Mouse (Mus musculus) MEL (cell line): Measurements from ENCODE around the gene Gm3685. TPM values are rescaled to one million over a fixed set of nuclear protein-coding genes. Genes with fewer than 3 reads are reported as not detected.
"Not testable (repeated sequence)": the region's sequence is repeated elsewhere in the genome, so short reads cannot be mapped to it uniquely, and the experiment has no call there.

ENCODE experiments used
- DNase-seq: peaks from one replicate; pipeline ENCODE4 v3.0.0; 2011; ENCODE audit warnings: low read depth, low spot score
- H3K27ac ChIP-seq: 2 replicates; pipeline ENCODE4 v1.5.1; 2012; ENCODE audit warnings: low read depth, mild to moderate bottlenecking, control low read depth, low read length, moderate library complexity; ENCODE audit not compliant: control insufficient read depth
- H3K27me3 ChIP-seq, 2 experiments: fragments of 150-350 bp in 1 of 2; sonication (generic) in 1 of 2; 2 replicates each; pipeline ENCODE4 v1.6.1; 2012; ENCODE audit warnings: low read length in 2 of 2, mild to moderate bottlenecking in 2 of 2, improper control_type of control experiment in 1 of 2, moderate library complexity in 1 of 2; ENCODE audit not compliant: insufficient read depth in 2 of 2, control insufficient read depth in 1 of 2
- H3K36me3 ChIP-seq, 2 experiments: 2 replicates each; pipeline ENCODE4 v1.6.1; 2012 to 2014; ENCODE audit warnings: low read length in 2 of 2, improper control_type of control experiment in 1 of 2, inconsistent platforms in 1 of 2, mild to moderate bottlenecking in 1 of 2; ENCODE audit not compliant: insufficient read depth in 2 of 2, control insufficient read depth in 1 of 2
- H3K4me1 ChIP-seq, 2 experiments: fragments of 150-350 bp in 1 of 2; sonication (generic) in 1 of 2; 2 replicates each; pipeline ENCODE4 v1.6.1; 2012; ENCODE audit warnings: low read length in 2 of 2, improper control_type of control experiment in 1 of 2, mild to moderate bottlenecking in 1 of 2; ENCODE audit not compliant: insufficient read depth in 2 of 2, control insufficient read depth in 1 of 2
- H3K4me3 ChIP-seq, 2 experiments: fragments of 150-350 bp in 1 of 2; sonication (generic) in 1 of 2; 2 replicates each; pipeline ENCODE4 v1.5.1; 2012; ENCODE audit warnings: low read depth in 2 of 2, low read length in 2 of 2, mild to moderate bottlenecking in 2 of 2, moderate library complexity in 2 of 2, control low read depth in 1 of 2, improper control_type of control experiment in 1 of 2; ENCODE audit not compliant: control insufficient read depth in 1 of 2, insufficient read depth in 1 of 2
- H3K79me2 ChIP-seq: 2 replicates; pipeline ENCODE4 v1.6.1; 2012; ENCODE audit warnings: mild to moderate bottlenecking, low read length, moderate library complexity; ENCODE audit not compliant: control insufficient read depth, poor library complexity, insufficient read depth
- H3K9ac ChIP-seq: 2 replicates; pipeline ENCODE4 v1.6.1; 2012; ENCODE audit warnings: low read depth, mild to moderate bottlenecking, control low read depth, low read length, moderate library complexity; ENCODE audit not compliant: control insufficient read depth, poor library complexity, severe bottlenecking
- H3K9me3 ChIP-seq: fragments of 150-350 bp; sonication (generic); replicated peaks from 2 replicates; pipeline ENCODE4 v1.6.1; 2012; ENCODE audit warnings: mild to moderate bottlenecking, low read length, improper control_type of control experiment, moderate library complexity; ENCODE audit not compliant: insufficient read depth
- polyA plus RNA-seq, 2 experiments: library from polyadenylated mRNA; stranded (reverse) in 1 of 2; unstranded in 1 of 2; fragments of >175 nt in 1 of 2; fragments of >200 nt in 1 of 2; gene quantifications; 2 replicates each; pipeline versions ENCODE4 v1.2.1 to v1.2.4; 2012; ENCODE audit warnings: low replicate concordance in 2 of 2, low read depth in 1 of 2; ENCODE audit not compliant: insufficient read length in 2 of 2, insufficient read depth in 1 of 2, missing spikeins in 1 of 2
- total RNA-seq: library from RNA; depleted of rRNA; stranded (reverse); fragments of 300-350 nt; gene quantifications from 2 replicates; pipeline ENCODE4 v1.2.3, GENCODE M21; 2012; rRNA removed

Gm3685 gene
- total RNA-seq, result not detected in 2 replicates
- not detected for polyA plus RNA-seq

- not testable (repeated sequence) for H3K27me3 ChIP-seq, H3K27ac ChIP-seq, H3K79me2 ChIP-seq, H3K9ac ChIP-seq, H3K4me3 ChIP-seq, H3K4me1 ChIP-seq, H3K9me3 ChIP-seq, H3K36me3 ChIP-seq, DNase-seq
These were observed at the start of gene Gm3685 for GRCm38 (mm10) chr14:7044870-7045269. Gm3685 (minus strand) TSS chr14:7044970.

GRCm38 (mm10) chr14:7026781-7027749, 17.7 kb downstream of the Gm3685 start, which contains the start of gene Gm10406:
Gm10406 (minus strand) TSS chr14:7027449.
- H3K27ac ChIP-seq, H3K4me3 ChIP-seq, DNase-seq, H3K79me2 ChIP-seq, H3K27me3 ChIP-seq, H3K9ac ChIP-seq, H3K9me3 ChIP-seq, H3K36me3 ChIP-seq, H3K4me1 ChIP-seq: not testable (repeated sequence)

- H3K4me3 ChIP-seq, H3K4me1 ChIP-seq, H3K36me3 ChIP-seq, H3K9ac ChIP-seq, DNase-seq, H3K9me3 ChIP-seq, H3K79me2 ChIP-seq, H3K27ac ChIP-seq, H3K27me3 ChIP-seq: not testable (repeated sequence)
These were observed 18.5 kb downstream of the Gm3685 start for GRCm38 (mm10) chr14:7026274-7026673.

Other genes starting within 250 kb of the Gm3685 start
- not detected in 2 replicates for gene Gm3642, start 204.7 kb downstream of the Gm3685 start, total RNA-seq
- gene Gm3642, start 204.7 kb downstream of the Gm3685 start, polyA plus RNA-seq, result not detected
- not detected in 2 replicates for gene Gm3667, start 155.0 kb downstream of the Gm3685 start, total RNA-seq
- not detected for gene Gm3667, start 155.0 kb downstream of the Gm3685 start, polyA plus RNA-seq
- gene Gm6356, start 71.2 kb downstream of the Gm3685 start, total RNA-seq, result not detected in 2 replicates
- gene Gm6356, start 71.2 kb downstream of the Gm3685 start, polyA plus RNA-seq, result not detected
- gene Gm10406, start 17.5 kb downstream of the Gm3685 start, total RNA-seq, result not detected in 2 replicates
- gene Gm10406, start 17.5 kb downstream of the Gm3685 start, polyA plus RNA-seq, result not detected
- not detected in 2 replicates for gene Gm3696, start 55.7 kb upstream of the Gm3685 start, total RNA-seq
- gene Gm3696, start 55.7 kb upstream of the Gm3685 start, polyA plus RNA-seq, result not detected
- not detected in 2 replicates for gene Gm6676, start 80.4 kb upstream of the Gm3685 start, total RNA-seq
- not detected for gene Gm6676, start 80.4 kb upstream of the Gm3685 start, polyA plus RNA-seq
- gene Gm3512, start 129.6 kb upstream of the Gm3685 start, total RNA-seq, result not detected in 2 replicates
- gene Gm3512, start 129.6 kb upstream of the Gm3685 start, polyA plus RNA-seq, result not detected
- gene Gm16434, start 149.6 kb upstream of the Gm3685 start, total RNA-seq, result not detected in 2 replicates
- gene Gm16434, start 149.6 kb upstream of the Gm3685 start, polyA plus RNA-seq, result not detected
- gene Gm3727, start 219.7 kb upstream of the Gm3685 start, total RNA-seq, result not detected in 2 replicates
- gene Gm3727, start 219.7 kb upstream of the Gm3685 start, polyA plus RNA-seq, result not detected